Mouse (Mus musculus): ENCODE data around the gene Olfr859. TPM values are rescaled to one million over a fixed set of nuclear protein-coding genes. Genes with fewer than 3 reads are reported as not detected.
"Not testable (repeated sequence)": the region's sequence is repeated elsewhere in the genome, so short reads cannot be mapped to it uniquely, and the experiment has no call there.

Olfr859 gene
- not detected in 2 replicates for polyA plus RNA-seq (2016; fragmentation: Nextera tagmentation; extraction: Ambion mirVana)

DNA sequence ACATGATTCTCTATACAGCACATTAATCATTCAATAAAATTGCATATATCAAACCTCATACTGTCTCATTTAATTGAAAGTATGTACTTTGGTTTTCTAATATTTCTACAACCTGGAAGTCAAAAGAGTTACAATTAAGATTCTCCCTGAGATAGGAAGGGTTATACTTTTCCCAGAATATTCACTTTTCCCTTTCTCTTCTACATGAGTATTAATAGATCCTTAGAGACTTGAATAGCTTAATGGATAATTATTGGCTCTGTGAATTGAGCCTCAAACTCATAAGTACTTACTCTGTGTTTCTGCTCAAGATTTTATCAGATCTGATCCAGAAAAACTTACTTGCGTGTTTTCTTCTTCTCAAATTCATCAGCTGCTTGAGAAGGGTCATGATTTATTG, at the start of gene Olfr859:
TSS of gene Olfr859 (plus strand) at position 301 of the 400 bp plus-strand sequence.
- not testable (repeated sequence) for H3K27ac ChIP-seq (ENCODE audit: poor library complexity, severe bottlenecking); H3K4me3 ChIP-seq; H3K36me3 ChIP-seq; H3K4me2 ChIP-seq; H3K4me1 ChIP-seq (replicated peaks); H3K9me3 ChIP-seq (replicated peaks); ATAC-seq (ENCODE audit: insufficient number of reproducible peaks, low FRiP score); H3K9ac ChIP-seq; H3K27me3 ChIP-seq (replicated peaks)
- WGBS = 66% methylated on average over 1 of the region's 1 CpGs

DNA sequence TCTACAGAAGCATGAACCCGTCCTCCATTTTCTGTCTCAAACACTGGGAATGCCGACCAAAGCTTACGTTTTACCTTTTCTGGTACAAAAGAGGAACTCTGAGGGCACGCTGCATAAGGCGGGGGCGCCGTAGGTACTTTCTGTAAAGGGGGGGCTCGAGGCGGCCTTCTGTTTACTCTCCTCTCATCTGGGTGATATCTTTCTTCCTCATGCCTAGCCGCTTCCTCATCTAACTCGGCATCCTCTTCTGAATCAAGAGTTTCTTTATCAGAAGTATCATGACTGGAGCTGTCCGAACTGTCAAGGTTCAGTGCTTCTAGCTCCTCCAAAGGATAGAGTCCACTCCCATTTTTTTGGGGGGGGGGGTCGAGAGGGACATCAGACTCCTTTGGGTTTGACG, 35.6 kb upstream of the Olfr859 start:
- Histone ChIP-seq H3K4me3 (no peak overlapping the region), H3K27me3 (replicated peaks) (no peaks in the 10 kb centered on the region), H3K4me1 (replicated peaks) (no peaks in the 10 kb centered on the region), H3K36me3 (no peaks in the 10 kb centered on the region), H3K9ac (no peak overlapping the region), H3K4me2 (no peak overlapping the region), H3K27ac (ENCODE audit: poor library complexity, severe bottlenecking) (no peak overlapping the region), H3K9me3 (replicated peaks) (peaks cover 59% of the 10 kb centered on the region)
- 79% methylated on average over 14 of the region's 14 CpGs for WGBS
- no peak for ATAC-seq (ENCODE audit: insufficient number of reproducible peaks, low FRiP score)

DNA sequence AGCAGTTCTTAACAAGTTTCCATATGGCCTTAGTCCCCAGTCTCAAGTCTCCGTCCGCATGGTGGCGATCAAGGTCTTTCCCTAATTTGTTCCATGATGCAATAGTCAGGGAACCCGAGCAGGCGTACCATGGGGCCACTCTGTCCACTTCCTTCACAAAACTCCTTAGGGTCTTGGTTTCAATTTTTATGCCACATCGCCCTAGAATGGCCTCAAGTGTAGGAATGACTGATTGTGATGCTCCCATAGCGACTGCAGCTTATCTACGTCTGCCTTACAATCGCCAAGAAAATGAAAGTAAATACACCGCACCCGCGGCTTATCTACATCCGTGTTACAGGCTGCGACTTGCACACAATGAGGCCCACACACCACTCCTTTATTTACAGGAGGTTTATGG, 35.0 kb upstream of the Olfr859 start:
- no peak for ATAC-seq (ENCODE audit: insufficient number of reproducible peaks, low FRiP score)
- 88% methylated on average over 14 of the region's 14 CpGs for WGBS
- Histone ChIP-seq H3K9ac (no peak overlapping the region), H3K4me3 (no peak overlapping the region), H3K27ac (ENCODE audit: poor library complexity, severe bottlenecking) (no peak overlapping the region), H3K4me2 (no peak overlapping the region), H3K36me3 (no peaks in the 10 kb centered on the region), H3K4me1 (replicated peaks) (no peaks in the 10 kb centered on the region), H3K9me3 (replicated peaks) (peaks cover 55% of the 10 kb centered on the region), H3K27me3 (replicated peaks) (no peaks in the 10 kb centered on the region)

DNA sequence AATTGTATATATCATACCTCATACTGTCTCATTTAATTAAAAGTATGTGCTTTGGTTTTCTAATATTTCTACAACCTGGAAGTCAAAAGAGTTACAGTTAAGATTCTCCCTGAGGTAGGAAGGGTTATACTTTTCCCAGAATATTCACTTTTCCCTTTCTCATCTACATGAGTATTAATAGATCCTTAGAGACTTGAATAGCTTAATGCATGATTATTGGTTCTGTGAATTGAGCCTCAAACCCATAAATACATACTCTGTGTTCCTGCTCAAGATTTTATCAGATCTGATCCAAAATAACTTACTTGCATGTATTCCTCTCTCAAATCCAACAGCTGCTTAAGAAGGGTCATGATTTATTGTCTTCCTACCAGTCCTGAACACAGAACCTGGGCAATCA, 24.7 kb upstream of the Olfr859 start, which contains the start of gene Olfr58:
TSS of gene Olfr58 (plus strand) at position 301 of the 400 bp plus-strand sequence.
- no peaks in the 10 kb centered on the region for H3K27me3 ChIP-seq (replicated peaks)
- H3K4me1 ChIP-seq (replicated peaks) = no peaks in the 10 kb centered on the region
- no peak within 1 kb of the TSS for H3K27ac ChIP-seq (ENCODE audit: poor library complexity, severe bottlenecking)
- H3K9ac ChIP-seq = no peak within 1 kb of the TSS
- no peaks in the 10 kb centered on the region for H3K36me3 ChIP-seq
- H3K9me3 ChIP-seq (replicated peaks) = peaks cover 11% of the 10 kb centered on the region
- H3K4me3 ChIP-seq = no peak within 1 kb of the TSS
- ATAC-seq (ENCODE audit: insufficient number of reproducible peaks, low FRiP score) = no peak
- no peak within 1 kb of the TSS for H3K4me2 ChIP-seq

DNA sequence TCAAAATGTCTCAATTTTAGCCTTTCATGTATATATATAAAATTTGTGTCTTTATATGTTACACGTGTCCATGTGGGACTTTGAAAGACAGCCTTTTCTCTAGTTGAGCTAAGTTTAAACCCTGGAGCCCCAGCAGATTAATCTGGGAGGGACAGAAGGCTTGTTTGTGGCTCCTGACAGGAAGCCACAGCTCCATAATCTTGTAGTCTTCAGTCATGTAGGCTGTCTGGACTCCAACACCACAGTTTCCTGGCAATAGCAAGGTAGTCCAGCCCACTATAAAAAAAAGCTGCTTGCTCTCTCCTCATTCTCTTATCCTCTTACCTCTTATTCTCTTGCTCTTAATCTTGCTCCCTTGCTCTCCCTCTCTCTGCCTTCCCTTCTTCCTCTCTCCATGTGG, 1.7 kb upstream of the Olfr859 start:
- H3K4me2 ChIP-seq = no peak overlapping the region
- peaks cover 8% of the 10 kb centered on the region; the same call in 1 of the 2 replicates for H3K9me3 ChIP-seq (replicated peaks)
- H3K27me3 ChIP-seq (replicated peaks) = no peaks in the 10 kb centered on the region
- H3K36me3 ChIP-seq = no peaks in the 10 kb centered on the region
- H3K4me1 ChIP-seq (replicated peaks) = no peaks in the 10 kb centered on the region
- ATAC-seq (ENCODE audit: insufficient number of reproducible peaks, low FRiP score) = no peak
- WGBS = 60% methylated on average over 1 of the region's 1 CpGs
- H3K9ac ChIP-seq = no peak overlapping the region
- H3K27ac ChIP-seq (ENCODE audit: poor library complexity, severe bottlenecking) = no peak overlapping the region
- no peak overlapping the region for H3K4me3 ChIP-seq

DNA sequence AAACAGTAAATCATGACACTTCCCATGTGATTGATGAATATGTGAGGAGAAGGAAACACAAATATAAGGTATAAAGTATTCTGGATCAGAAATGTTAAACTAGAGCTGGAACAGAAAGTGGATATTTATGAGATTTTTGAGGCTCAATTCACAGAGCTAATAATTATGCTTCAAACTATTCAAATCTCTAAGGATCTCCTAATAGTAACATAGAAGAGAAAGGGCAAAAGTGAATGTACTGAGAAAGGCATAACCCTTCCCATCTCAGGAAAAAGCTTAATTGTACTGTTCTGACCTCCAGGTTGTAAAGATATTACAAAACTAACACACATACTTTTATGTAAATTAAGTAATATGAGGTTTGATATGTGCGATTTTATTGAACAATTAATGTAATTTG, 44.9 kb downstream of the Olfr859 start, which contains the start of gene Olfr860:
TSS of gene Olfr860 (minus strand) at position 101 of the 400 bp plus-strand sequence.
- Histone ChIP-seq H3K4me1 (replicated peaks) (no peaks in the 10 kb centered on the region), H3K4me3 (no peak within 1 kb of the TSS), H3K36me3 (no peaks in the 10 kb centered on the region), H3K9me3 (replicated peaks) (no peaks in the 10 kb centered on the region), H3K9ac (no peak within 1 kb of the TSS), H3K27ac (ENCODE audit: poor library complexity, severe bottlenecking) (no peak within 1 kb of the TSS), H3K27me3 (replicated peaks) (no peaks in the 10 kb centered on the region), H3K4me2 (no peak within 1 kb of the TSS)
- no peak for ATAC-seq (ENCODE audit: insufficient number of reproducible peaks, low FRiP score)
- 51% methylated on average over 1 of the region's 1 CpGs for WGBS

Other genes starting within 250 kb of the Olfr859 start
- gene Olfr854, start 237.5 kb upstream of the Olfr859 start, polyA plus RNA-seq (2016; fragmentation: Nextera tagmentation; extraction: Ambion mirVana) = not detected in 2 replicates
- gene Olfr855, start 222.3 kb upstream of the Olfr859 start, polyA plus RNA-seq (2016; fragmentation: Nextera tagmentation; extraction: Ambion mirVana) = not detected in 2 replicates
- 22.3 and 22.4 TPM in 2 replicates for gene Zfp317, start 182.8 kb upstream of the Olfr859 start, polyA plus RNA-seq (2016; fragmentation: Nextera tagmentation; extraction: Ambion mirVana)
- gene Olfr857, start 95.5 kb upstream of the Olfr859 start, polyA plus RNA-seq (2016; fragmentation: Nextera tagmentation; extraction: Ambion mirVana) = not detected in 2 replicates
- gene Olfr58, start 24.6 kb upstream of the Olfr859 start, polyA plus RNA-seq (2016; fragmentation: Nextera tagmentation; extraction: Ambion mirVana) = not detected in 2 replicates
- gene Olfr860, start 44.8 kb downstream of the Olfr859 start, polyA plus RNA-seq (2016; fragmentation: Nextera tagmentation; extraction: Ambion mirVana) = not detected in 2 replicates
- not detected in 2 replicates for gene Olfr862, start 83.1 kb downstream of the Olfr859 start, polyA plus RNA-seq (2016; fragmentation: Nextera tagmentation; extraction: Ambion mirVana)
- 0.18 and 0.26 TPM in 2 replicates for gene Olfr77, start 112.0 kb downstream of the Olfr859 start, polyA plus RNA-seq (2016; fragmentation: Nextera tagmentation; extraction: Ambion mirVana)
- gene Olfr866, start 223.1 kb downstream of the Olfr859 start, polyA plus RNA-seq (2016; fragmentation: Nextera tagmentation; extraction: Ambion mirVana) = not detected in 2 replicates